Mouse (Mus musculus) R1 (cell line): ENCODE measurements around the gene Uqcrh.

Source experiments
- DNase-seq: peaks from one replicate; pipeline ENCODE4 v3.0.0-alpha.2; 2018; ENCODE audit warnings: low read depth, low spot score

The Uqcrh gene

DNA sequence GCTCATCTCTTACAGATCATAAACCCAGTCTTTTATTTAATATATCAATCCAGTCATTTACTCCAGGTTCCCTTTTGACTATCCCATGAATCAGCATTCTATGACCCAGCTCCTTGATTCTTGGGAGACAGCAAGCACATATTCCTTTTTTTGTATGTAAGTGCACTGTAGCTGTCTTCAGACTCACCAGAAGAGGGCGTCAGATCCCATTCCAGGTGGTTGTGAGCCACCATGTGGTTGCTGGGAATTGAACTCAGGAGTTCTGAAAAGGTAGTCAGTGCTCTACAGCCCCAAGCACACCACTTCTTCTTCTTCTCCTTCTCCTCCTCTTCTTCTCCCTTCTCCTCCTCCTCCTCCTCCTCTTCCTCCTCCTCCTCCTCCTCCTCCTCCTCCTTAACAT lies 17.3 kb downstream of the Uqcrh start:
- peak; percentile 72 for DNase-seq

DNA sequence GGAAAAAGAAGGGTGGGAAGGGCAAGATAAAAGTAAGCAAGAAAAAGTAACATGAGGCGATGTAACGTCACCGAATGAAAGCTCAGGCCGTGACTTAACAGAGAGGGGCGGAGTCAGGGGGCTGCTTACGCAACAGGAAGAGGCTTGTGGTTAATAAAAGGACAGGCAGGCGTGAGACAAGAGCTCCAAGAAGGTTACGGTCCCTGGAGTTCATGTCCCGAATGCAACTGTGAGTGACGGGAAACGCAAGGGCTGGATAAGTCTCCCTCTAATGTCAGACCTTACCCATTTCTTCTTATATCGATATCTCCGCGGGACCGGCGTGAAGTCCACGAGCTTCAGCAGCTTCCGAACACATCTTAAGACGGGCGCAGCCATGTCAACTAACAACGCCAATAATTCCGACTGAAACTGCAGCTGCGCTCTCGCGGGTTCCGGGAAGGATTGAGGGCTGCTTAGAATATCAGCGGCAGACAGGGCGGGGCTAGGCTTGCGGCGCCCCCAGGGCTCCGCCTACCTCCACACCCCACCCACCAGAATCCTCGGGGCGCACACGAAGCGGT lies 21.4 kb downstream of the Uqcrh start, which contains the start of gene Nsun4:
Gene Nsun4, minus strand, starts transcription at position 478 of the 563 bp plus-strand sequence.
- peak; percentile 97 for DNase-seq

GRCm38 (mm10) chr4:116052526-116053293 lies 22.2 kb downstream of the Uqcrh start:
- DNase-seq, result peak; percentile 53

DNA sequence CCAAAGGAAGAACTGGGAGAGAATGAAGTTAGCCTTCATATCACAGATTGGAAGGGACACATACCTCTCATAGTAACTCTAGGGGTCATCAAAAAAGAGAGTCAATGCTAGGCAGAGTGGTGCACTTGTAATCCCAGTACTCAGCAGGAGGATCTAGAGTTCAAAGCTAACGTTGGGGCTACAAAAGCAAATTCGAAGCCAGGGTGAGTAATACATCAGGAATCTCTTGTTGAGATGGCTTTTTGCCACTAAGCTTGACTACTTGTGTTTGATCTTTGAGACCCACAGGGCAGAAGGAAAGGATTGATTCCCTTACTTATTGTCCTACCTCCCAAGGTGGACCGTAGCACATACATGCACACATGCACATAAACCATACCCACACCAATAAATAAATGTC lies 25.7 kb downstream of the Uqcrh start:
- no peak for DNase-seq

- no peak for DNase-seq
These were observed 26.5 kb downstream of the Uqcrh start for GRCm38 (mm10) chr4:116048130-116048920.

DNA sequence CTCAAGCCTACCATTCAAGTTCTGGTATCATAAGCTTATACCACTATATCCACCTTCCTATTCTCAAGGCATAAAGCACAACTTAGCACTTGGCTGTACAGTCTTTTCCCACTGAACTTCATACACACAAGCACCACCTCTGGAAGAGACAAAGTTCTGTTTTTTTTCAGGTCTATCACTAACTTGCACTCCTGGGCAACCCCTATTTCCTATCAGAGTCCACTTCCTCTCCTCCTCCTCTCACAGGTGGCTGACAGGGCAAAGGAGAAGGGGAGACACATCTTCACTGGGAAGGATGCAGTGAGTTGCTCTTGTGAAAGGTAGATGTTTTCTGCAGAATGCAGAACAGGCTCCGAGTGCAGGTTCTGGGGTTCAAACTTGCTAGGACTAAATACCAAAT lies 27.2 kb downstream of the Uqcrh start:
- DNase-seq, result no peak

GRCm38 (mm10) chr4:116046604-116047003 lies 28.3 kb downstream of the Uqcrh start:
- no peak for DNase-seq

DNA sequence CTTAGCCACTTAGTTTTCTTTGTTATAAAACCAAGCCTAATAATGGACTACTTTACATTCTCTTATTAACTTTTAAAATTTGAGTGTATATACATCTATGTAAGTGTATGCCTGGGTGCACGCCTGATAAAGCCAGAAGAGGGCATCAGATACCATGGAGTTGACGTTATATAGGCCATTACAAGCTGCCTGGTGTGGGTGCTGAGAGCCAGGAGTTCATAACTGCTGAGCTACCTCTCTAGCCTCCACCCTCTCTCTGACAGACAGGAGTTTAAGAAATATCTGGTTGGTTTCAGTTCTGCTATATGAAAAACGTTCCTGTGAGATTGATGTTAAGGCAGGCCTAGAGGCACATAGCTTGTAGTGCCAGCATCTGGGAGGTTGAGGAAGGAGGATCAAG lies 32.7 kb downstream of the Uqcrh start:
- DNase-seq, result no peak

GRCm38 (mm10) chr4:116040466-116040865 lies 34.4 kb downstream of the Uqcrh start:
- DNase-seq, result no peak

DNA sequence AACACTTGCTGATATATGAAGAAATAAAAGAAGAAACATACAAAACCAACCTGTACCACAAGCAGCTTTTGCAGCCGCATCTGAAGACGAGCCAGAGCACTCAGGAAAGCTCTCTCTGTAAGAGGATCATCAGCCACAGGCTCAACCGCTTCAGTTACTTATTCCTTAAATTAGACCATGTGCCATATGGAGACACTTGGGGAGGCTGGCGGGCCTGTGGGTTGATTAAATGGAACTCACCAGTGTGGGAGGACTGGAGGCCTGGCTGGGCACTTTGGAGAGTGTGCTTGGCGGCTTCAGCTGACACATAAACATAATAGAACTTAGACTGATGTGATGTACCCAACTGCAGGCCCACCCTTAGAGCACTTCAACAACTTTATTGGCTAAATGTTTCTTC lies 41.5 kb downstream of the Uqcrh start:
- no peak for DNase-seq

DNA sequence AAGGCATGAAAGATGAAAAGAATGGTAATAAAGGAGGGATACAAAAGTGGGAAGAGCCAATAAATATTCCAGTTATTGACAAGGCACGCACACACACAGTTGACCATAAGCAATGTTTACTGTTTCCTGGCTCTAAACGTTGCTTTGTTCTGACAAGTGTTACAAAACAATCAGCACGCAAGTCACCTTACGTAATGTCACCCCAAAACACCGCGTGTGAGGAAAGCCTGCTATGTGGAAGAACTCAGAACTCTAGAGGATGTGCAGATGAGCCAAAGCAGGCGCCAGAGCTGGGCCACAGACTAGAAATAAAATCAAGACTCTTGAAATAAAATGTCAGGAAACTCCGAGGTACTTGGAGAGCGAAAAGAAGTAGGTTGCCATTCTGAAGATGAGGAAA lies 42.0 kb downstream of the Uqcrh start:
- DNase-seq, result no peak

GRCm38 (mm10) chr4:116017902-116018746 lies 56.7 kb downstream of the Uqcrh start, which contains the start of gene Faah:
Faah (minus strand) TSS chr4:116017926.
- DNase-seq, result no peak

DNA sequence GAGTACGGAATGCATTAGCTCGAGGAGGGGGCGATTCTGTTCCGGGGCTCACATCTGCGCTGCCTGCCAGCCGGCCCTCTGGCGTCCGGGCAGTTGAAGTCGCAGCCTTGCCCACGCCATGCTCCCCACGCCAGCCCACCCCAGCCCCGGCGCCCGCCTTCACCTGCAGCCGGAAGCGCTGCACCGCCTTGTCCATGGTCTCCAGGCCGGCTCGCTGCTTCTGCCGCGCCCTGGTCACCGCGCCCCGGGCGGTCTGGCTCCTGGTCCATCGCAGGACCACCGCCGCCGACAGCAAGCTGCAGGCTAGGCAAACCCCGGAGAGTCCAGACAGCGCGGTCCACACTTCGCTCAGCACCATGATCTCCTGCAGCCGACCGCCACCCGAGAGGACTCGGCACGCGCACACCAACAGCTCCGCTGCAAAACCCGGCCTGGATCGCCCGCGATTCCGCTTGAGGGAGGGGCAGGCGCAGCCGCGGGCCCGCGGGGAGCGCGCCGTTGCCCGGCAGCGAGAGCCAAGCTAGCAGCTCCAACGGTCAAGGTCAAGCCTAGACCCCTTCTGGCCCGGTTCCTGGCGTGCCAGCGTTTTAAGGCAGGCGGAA lies 57.5 kb downstream of the Uqcrh start:
- DNase-seq, result peak; percentile 85
